Mouse (Mus musculus) intestine, embryonic 14.5 days (tissue): ENCODE data around the gene Srsf12. TPM values are rescaled to one million over a fixed set of nuclear protein-coding genes. Genes with fewer than 3 reads are reported as not detected.

Experiments
- ATAC-seq: fragments of 200-750 bp; cut with Nextera tagmentation; replicated peaks from 2 replicates; pipeline ENCODE4 v1.8.0; 2017; ENCODE audit warnings: low read depth, moderate number of reproducible peaks, moderate TSS enrichment, moderate library complexity; ENCODE audit not compliant: low FRiP score, low TSS enrichment
- DNase-seq: peaks from one replicate; pipeline ENCODE4 v3.0.0-alpha.2; 2018; ENCODE audit warnings: low spot score
- H3K27ac ChIP-seq: fragments of 300-500 bp; sonication (generic); 2 replicates; pipeline ENCODE4 v1.5.1; 2014; ENCODE audit warnings: low read depth, mild to moderate bottlenecking, control low read depth
- H3K27me3 ChIP-seq: fragments of 300-500 bp; sonication (generic); replicated peaks from 2 replicates; pipeline ENCODE4 v1.6.1; 2014; ENCODE audit warnings: low read length, control low read depth; ENCODE audit not compliant: control insufficient read depth, insufficient read depth
- H3K36me3 ChIP-seq: fragments of 300-500 bp; sonication (generic); 2 replicates; pipeline ENCODE4 v1.6.1; 2014; ENCODE audit warnings: low read length, control low read depth; ENCODE audit not compliant: control insufficient read depth, insufficient read depth
- H3K4me1 ChIP-seq: fragments of 300-500 bp; sonication (generic); replicated peaks from 2 replicates; pipeline ENCODE4 v1.6.1; 2014; ENCODE audit warnings: low read length, control low read depth, mixed read lengths; ENCODE audit not compliant: control insufficient read depth, insufficient read depth
- H3K4me2 ChIP-seq: fragments of 300-500 bp; sonication (generic); 2 replicates; pipeline ENCODE4 v1.6.1; 2014; ENCODE audit warnings: low read length
- H3K4me3 ChIP-seq: fragments of 300-500 bp; sonication (generic); 2 replicates; pipeline ENCODE4 v1.5.1; 2014; ENCODE audit warnings: low read depth, low read length, control low read depth, mixed read lengths
- H3K9ac ChIP-seq: fragments of 300-500 bp; sonication (generic); 2 replicates; pipeline ENCODE4 v1.6.1; 2014; ENCODE audit warnings: mild to moderate bottlenecking, low read length
- H3K9me3 ChIP-seq: fragments of 300-500 bp; sonication (generic); 2 replicates; pipeline ENCODE4 v1.6.1; 2016; ENCODE audit warnings: low read length, control low read depth; ENCODE audit not compliant: control insufficient read depth
- WGBS: fragments of 180-500 bp; shearing (Covaris S2); extraction: QIAGEN DNeasy Blood & Tissue Kit; methylation state at CpG from one replicate; pipeline ENCODE4 v1.1.7; 2014; 5-methylcytosine and 5-hydroxymethylcytosine counted together
- polyA plus RNA-seq: library from polyadenylated mRNA; unstranded; fragments of >200 nt; fragmentation: Nextera tagmentation; extraction: Ambion mirVana; gene quantifications from 2 replicates; pipeline ENCODE4 v1.2.1, GENCODE M21; 2014

Srsf12 gene
- 9.5 and 9.8 TPM in 2 replicates for polyA plus RNA-seq

DNA sequence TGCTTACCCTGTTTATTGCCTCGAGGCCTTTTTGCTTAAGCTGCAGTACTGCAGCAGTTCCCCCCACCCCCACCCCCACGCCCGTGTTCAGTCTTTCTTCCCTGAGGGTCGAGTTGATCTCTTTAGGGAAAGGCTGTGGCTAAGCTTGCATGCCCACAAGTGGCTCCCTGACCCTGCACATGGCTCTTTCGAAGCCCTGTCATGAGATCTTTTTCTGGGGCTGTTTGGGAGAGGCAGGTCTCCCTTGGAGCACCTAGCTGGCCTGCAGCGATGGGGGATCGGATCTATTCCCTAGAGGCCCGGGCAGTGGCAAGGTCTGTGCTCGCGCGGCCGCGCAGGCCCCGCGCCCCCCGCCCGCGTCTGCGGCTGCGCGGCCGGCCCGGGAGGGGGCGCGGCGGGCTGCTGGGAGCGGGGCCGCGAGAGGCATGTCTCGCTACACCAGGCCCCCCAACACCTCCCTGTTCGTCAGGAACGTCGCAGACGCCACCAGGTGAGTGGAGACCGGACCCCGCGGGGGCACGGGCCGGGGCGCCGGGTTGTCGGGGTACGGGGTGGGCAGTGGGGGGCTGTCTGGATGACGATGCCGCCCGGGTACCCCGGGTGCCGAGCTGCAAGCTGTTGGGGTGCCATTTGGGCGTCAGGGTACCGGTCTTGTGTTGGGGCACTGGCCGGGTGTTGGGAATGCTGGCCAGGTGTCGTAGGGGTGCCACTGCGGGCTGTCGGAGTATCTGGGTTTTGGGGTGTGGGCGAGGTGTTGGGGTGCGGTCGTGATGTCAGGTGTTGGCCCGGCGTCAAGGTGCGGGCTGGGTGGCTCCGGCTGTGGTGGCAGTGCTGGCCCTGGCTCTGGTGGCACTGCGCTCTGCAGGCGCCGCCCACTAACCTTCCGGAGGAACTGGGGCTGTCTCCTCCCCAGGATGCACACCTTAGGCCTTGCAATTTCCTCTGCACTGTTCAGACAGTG is at the start of gene Srsf12:
Srsf12 (plus strand) TSS at position 111 of the 961 bp plus-strand sequence.
- Histone ChIP-seq H3K4me1 (0 out of 2 replicates have a peak, but pooled peaks cover 2% of the 10 kb centered on the region), H3K9ac (peak within 1 kb of the TSS; percentile 63), H3K36me3 (no peaks in the 10 kb centered on the region), H3K4me3 (peak within 1 kb of the TSS; percentile 51), H3K4me2 (peak within 1 kb of the TSS; percentile 99), H3K27ac (no peak within 1 kb of the TSS), H3K9me3 (peaks cover 5% of the 10 kb centered on the region; the same call in 1 of the 2 replicates), H3K27me3 (no peaks in the 10 kb centered on the region)
- DNase-seq = peak; percentile 79
- peak; percentile 77 for ATAC-seq
- 4% methylated on average over 62 of the region's 65 CpGs for WGBS

DNA sequence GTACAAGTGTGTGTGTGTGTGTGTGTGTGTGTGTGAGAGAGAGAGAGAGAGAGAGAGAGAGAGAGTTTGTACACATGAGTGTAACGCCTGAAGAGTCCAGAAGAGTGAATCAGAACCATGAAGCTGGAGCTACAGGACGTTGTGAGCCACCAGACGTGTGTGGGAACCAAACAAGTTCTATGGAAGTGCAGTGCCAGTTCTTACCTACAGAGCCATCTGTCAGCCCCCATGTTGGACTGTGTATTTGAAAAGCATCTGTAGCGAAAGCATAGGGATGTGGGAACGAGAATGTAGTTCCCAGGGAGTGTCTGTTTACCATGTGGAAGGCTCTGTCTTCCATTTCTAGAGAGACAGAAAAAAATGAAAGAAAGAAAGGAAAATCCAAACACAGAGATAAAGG is 25.3 kb upstream of the Srsf12 start:
- Histone ChIP-seq H3K27ac (no peak overlapping the region), H3K9me3 (no peaks in the 10 kb centered on the region), H3K4me2 (no peak overlapping the region), H3K9ac (no peak overlapping the region), H3K4me1 (0 out of 2 replicates have a peak, but pooled peaks cover 5% of the 10 kb centered on the region), H3K36me3 (no peaks in the 10 kb centered on the region), H3K27me3 (no peaks in the 10 kb centered on the region), H3K4me3 (no peak overlapping the region)
- DNase-seq (no peak), ATAC-seq (no peak)
- 78% methylated on average over 5 of the region's 5 CpGs for WGBS

DNA sequence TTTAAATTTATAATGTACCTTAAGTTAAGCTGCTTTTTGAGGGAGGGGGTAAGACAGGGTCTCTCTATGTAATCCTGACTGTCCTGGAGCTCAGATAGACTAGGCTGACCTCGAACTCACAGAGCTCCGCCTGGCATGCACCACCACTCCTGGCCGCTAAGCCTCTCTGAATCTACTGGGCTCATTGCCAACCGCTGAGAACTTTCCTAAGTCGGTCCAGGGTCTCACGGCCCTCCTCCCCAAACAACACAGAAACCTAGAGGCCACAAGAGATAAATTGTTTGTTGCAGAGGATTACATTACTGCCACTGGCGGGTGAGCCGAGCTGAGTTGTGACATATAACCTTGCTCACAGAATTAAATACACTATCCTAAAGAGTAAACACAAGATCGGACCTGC is 20.6 kb upstream of the Srsf12 start:
- Histone ChIP-seq H3K9me3 (no peaks in the 10 kb centered on the region), H3K4me2 (peak overlapping the region; percentile 96), H3K9ac (no peak overlapping the region), H3K4me1 (0 out of 2 replicates have a peak, but pooled peaks cover 8% of the 10 kb centered on the region), H3K4me3 (peak overlapping the region; percentile 52), H3K36me3 (no peaks in the 10 kb centered on the region), H3K27me3 (no peaks in the 10 kb centered on the region), H3K27ac (no peak overlapping the region)
- 11% methylated on average over 9 of the region's 9 CpGs for WGBS
- ATAC-seq = 0 out of 2 replicates have a peak, but pooled peaks have one; percentile 21
- peak; percentile 72 for DNase-seq

DNA sequence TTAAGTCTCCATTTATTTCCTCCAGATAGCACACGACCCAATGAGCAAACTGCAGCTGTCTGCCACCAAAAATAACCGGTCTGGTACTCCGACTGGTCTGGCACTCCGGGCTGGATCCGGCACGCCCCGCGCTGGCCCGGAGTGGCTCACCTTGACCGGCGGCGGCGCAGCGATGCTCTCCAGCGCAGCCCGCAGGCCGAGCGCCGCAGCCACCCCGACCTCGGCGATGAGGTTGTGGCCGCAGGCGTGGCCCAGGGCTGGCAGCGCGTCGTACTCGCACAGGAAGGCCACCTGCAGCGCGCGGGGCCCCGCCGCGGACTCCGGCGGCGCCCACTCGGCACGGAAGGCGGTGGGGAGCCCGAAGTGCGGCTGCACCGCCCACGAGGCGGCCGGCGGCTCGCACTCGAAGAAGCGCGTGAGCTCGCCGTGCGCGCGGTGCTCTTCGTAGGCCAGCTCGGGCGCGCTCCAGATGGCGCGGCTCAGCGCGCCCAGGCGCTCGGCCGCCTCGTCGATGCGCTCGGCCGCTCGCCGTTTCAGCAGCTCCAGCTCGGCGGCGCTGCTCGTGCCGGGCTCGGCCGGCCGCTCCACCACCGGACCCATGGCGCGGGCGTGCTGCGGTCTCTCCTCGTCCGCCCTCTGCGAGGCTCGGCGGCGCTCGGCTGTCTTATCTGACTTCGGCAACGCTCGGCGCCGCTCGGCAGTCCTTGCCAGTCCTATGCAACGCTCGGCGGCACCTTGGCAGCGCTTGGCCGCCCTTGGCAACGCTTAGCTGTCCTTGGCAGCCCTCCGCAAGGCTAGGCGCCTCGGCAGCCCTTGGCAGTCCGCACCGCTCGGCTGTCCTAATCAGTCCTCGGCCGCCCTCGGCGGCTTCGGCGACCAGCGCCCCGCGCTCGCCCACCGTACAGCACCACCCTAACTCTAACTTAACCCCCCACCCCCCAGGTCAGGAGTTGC is 19.7 kb upstream of the Srsf12 start:
- H3K27ac ChIP-seq = peak overlapping the region; percentile 80
- H3K27me3 ChIP-seq = no peaks in the 10 kb centered on the region
- peak; percentile 86 for DNase-seq
- no peaks in the 10 kb centered on the region for H3K36me3 ChIP-seq
- no peaks in the 10 kb centered on the region for H3K9me3 ChIP-seq
- H3K4me3 ChIP-seq = peak overlapping the region; percentile 52
- 0 out of 2 replicates have a peak, but pooled peaks cover 8% of the 10 kb centered on the region for H3K4me1 ChIP-seq
- ATAC-seq = peak; percentile 91
- H3K4me2 ChIP-seq = peak overlapping the region; percentile 96
- peak overlapping the region; percentile 53 for H3K9ac ChIP-seq
- WGBS = under 1% methylated on average over 123 of the region's 123 CpGs

DNA sequence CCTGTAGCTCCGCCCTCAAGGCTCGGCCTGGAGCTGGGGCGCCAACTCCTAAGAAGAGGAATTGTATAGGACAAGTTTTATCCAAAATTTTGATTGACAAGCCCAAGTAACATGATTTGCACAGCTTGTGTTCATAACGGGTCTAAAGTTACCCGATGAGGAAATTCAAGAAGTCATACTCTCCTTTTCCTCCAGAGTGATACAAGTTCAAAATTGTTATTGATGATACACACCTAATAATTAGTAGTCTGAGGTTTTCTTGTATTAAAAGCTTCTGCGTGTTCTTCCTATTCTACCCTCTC is 19.1 kb upstream of the Srsf12 start, which contains the start of gene Pm20d2:
Pm20d2 (minus strand) TSS at position 3 of the 302 bp plus-strand sequence.
- Histone ChIP-seq H3K27ac (peak within 1 kb of the TSS; percentile 80), H3K9ac (peak within 1 kb of the TSS; percentile 53), H3K9me3 (no peaks in the 10 kb centered on the region), H3K4me3 (peak within 1 kb of the TSS; percentile 52), H3K4me1 (0 out of 2 replicates have a peak, but pooled peaks cover 8% of the 10 kb centered on the region), H3K4me2 (peak within 1 kb of the TSS; percentile 96), H3K27me3 (no peaks in the 10 kb centered on the region), H3K36me3 (no peaks in the 10 kb centered on the region)
- ATAC-seq = no peak
- no peak for DNase-seq
- 21% methylated on average over 6 of the region's 6 CpGs for WGBS

DNA sequence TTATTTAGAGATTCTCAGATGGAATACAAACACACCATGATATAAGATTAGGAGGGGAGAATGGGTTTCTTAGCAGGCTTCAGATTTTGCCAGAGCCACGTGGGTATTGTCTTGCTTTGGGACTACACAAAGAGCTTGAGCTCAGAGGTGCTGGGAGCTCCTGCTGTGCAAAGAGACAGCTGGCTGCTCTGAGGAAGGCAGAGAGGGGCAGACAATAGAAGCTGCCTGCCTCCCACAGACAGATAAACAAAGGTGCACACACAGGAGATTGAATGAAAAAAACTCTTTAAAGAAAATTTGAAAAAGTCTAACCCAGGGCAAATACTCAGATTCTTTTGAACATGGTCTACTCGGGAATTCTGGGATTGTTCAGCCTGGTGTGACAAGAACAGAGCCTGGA is 10.7 kb upstream of the Srsf12 start:
- H3K27me3 ChIP-seq = no peaks in the 10 kb centered on the region
- 30% methylated on average over 2 of the region's 2 CpGs for WGBS
- no peaks in the 10 kb centered on the region for H3K4me1 ChIP-seq
- no peaks in the 10 kb centered on the region for H3K9me3 ChIP-seq
- ATAC-seq (no peak), DNase-seq (no peak)
- H3K27ac ChIP-seq = no peak overlapping the region
- H3K36me3 ChIP-seq = no peaks in the 10 kb centered on the region
- no peak overlapping the region for H3K9ac ChIP-seq
- H3K4me2 ChIP-seq = no peak overlapping the region
- H3K4me3 ChIP-seq = no peak overlapping the region

DNA sequence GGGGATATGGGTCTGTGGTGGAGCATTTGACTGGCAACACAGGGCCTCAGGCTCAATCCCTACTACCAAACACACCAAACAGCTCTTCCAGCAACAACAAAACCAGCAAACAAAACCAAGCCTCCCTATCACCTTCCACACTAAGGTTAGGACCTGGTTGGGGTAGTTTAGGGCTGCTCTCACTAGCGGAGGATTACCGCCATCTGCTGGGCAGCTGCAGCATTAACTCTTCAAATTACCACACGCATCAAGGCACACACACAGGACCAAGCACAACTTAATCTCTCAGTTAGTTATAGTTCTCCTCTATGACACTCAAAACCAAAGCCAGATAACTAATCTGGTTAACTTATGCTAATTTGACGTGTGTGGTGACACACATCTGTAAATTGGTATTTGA is 4.1 kb upstream of the Srsf12 start:
- no peak overlapping the region for H3K4me2 ChIP-seq
- DNase-seq (peak; percentile 63), ATAC-seq (no peak)

DNA sequence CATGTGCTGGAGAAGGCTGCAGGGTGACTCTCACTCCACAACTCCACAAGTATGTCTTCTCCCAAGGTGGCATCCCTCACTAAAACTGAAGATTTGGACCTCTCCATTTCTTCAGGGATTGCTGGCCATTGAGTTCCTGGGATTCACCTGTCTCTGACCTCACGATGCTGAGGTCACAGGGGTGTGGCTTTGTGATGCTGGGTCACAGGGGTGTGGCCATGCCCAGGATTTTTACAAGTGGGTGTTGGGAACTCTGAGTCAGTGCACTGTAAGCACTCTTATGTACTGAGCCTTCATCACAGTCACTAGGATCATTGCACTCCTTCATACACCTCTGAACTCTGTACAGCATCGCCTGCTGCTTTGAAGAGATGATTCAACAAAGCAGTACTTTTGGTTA is 1.2 kb upstream of the Srsf12 start:
- WGBS = 71% methylated on average over 2 of the region's 2 CpGs
- Histone ChIP-seq H3K27ac (no peak overlapping the region), H3K4me3 (no peak overlapping the region), H3K4me2 (no peak overlapping the region), H3K9me3 (peaks cover 2% of the 10 kb centered on the region; the same call in 1 of the 2 replicates), H3K27me3 (no peaks in the 10 kb centered on the region), H3K9ac (no peak overlapping the region), H3K4me1 (0 out of 2 replicates have a peak, but pooled peaks cover 2% of the 10 kb centered on the region), H3K36me3 (no peaks in the 10 kb centered on the region)
- DNase-seq (no peak), ATAC-seq (no peak)

More for the DNA sequence above, 4.1 kb upstream of the Srsf12 start:
- Histone ChIP-seq H3K9me3 (no peaks in the 10 kb centered on the region), H3K4me3 (no peak overlapping the region), H3K36me3 (no peaks in the 10 kb centered on the region), H3K27ac (no peak overlapping the region), H3K9ac (no peak overlapping the region), H3K4me1 (0 out of 2 replicates have a peak, but pooled peaks cover 2% of the 10 kb centered on the region), H3K27me3 (no peaks in the 10 kb centered on the region)
- WGBS = 7% methylated on average over 4 of the region's 4 CpGs
